Mouse (Mus musculus) adrenal gland, postnatal 36 days (tissue): ENCODE results near the gene Klra9. TPM values are rescaled to one million over a fixed set of nuclear protein-coding genes. Genes with fewer than 3 reads are reported as not detected.
"Not testable (repeated sequence)": the region's sequence is repeated elsewhere in the genome, so short reads cannot be mapped to it uniquely, and the experiment has no call there.

ENCODE experiments used
- DNase-seq, 2 experiments: peaks; one replicate each; pipeline ENCODE4 v3.0.0; 2021; ENCODE audit warnings: mixed read lengths in 1 of 2
- long read RNA-seq, 2 experiments: library from polyadenylated mRNA; stranded (forward); transcript quantifications; one replicate each; pipeline ENCODE4 v2.0.0; 2021; ENCODE audit warnings: borderline sequencing depth in 2 of 2
- total RNA-seq, 2 experiments: library from RNA; stranded (reverse); gene quantifications; 2 replicates each; pipeline ENCODE4 v1.2.3; 2021

Klra9 gene
- not detected for total RNA-seq
- long read RNA-seq, experiment 1: 0 reads
- long read RNA-seq, experiment 2: 0 reads

GRCm38 (mm10) chr6:130193012-130193411, at the start of gene Klra9:
Klra9 (minus strand) TSS chr6:130193112.
- not testable (repeated sequence) for DNase-seq

- no peak for DNase-seq
These were observed 44.6 kb upstream of the Klra9 start for GRCm38 (mm10) chr6:130237536-130237935.

- no peak for DNase-seq
These were observed 43.7 kb upstream of the Klra9 start for GRCm38 (mm10) chr6:130236635-130237034.

GRCm38 (mm10) chr6:130233222-130233621, 40.3 kb upstream of the Klra9 start, which contains the start of gene Klra7:
Klra7 (minus strand) TSS chr6:130233322.
- no peak for DNase-seq

- DNase-seq: not testable (repeated sequence)
These were observed 4.5 kb upstream of the Klra9 start for GRCm38 (mm10) chr6:130197453-130197852.

- not testable (repeated sequence) for DNase-seq
These were observed 63.1 kb downstream of the Klra9 start, which contains the start of gene Klra8 for GRCm38 (mm10) chr6:130129798-130130197. Klra8 (minus strand) TSS chr6:130129898.

Other genes with a start within 250 kb of the Klra9 start
- under 1 TPM in 1 of 2 experiments, not detected in 1; 0.36 TPM for gene Klra6, start 166.2 kb downstream of the Klra9 start, total RNA-seq
- not detected for gene Klra4, start 125.8 kb downstream of the Klra9 start, total RNA-seq
- gene Klra8, start 63.2 kb downstream of the Klra9 start, total RNA-seq: not detected
- gene Klra7, start 40.2 kb upstream of the Klra9 start, total RNA-seq: not detected
- gene Klra10, start 88.8 kb upstream of the Klra9 start, total RNA-seq: not detected
- gene Klra3, start 144.5 kb upstream of the Klra9 start, total RNA-seq: not detected
- gene Klra1, start 193.8 kb upstream of the Klra9 start, total RNA-seq: not detected